Mouse (Mus musculus): ENCODE results near the gene Gm6904. TPM values are rescaled to one million over a fixed set of nuclear protein-coding genes. Genes with fewer than 3 reads are reported as not detected.
"Not testable (repeated sequence)": the region's sequence is repeated elsewhere in the genome, so short reads cannot be mapped to it uniquely, and the experiment has no call there.

Gm6904 gene
- not detected in 2 replicates for polyA plus RNA-seq (2015; fragmentation: Nextera tagmentation; extraction: Ambion mirVana)

GRCm38 (mm10) chr14:59260056-59260455 lies at the start of gene Gm6904:
Gm6904 (minus strand) TSS chr14:59260216.
- H3K9ac ChIP-seq: no peak within 1 kb of the TSS
- H3K4me3 ChIP-seq: no peak within 1 kb of the TSS
- H3K27me3 ChIP-seq: no peaks in the 10 kb centered on the region
- H3K36me3 ChIP-seq: no peaks in the 10 kb centered on the region
- WGBS: 66% methylated on average over 3 of the region's 3 CpGs
- no peak for ATAC-seq (ENCODE audit: low read depth)
- H3K4me1 ChIP-seq (replicated peaks): no peaks in the 10 kb centered on the region
- H3K9me3 ChIP-seq: no peaks in the 10 kb centered on the region
- H3K4me2 ChIP-seq: no peak within 1 kb of the TSS
- no peak within 1 kb of the TSS for H3K27ac ChIP-seq (replicated peaks)

- H3K27me3 ChIP-seq, H3K9me3 ChIP-seq: not testable (repeated sequence)
- WGBS: 57% methylated on average over 1 of the region's 1 CpGs
These were observed 37.4 kb upstream of the Gm6904 start, which contains the start of gene Phf11a for GRCm38 (mm10) chr14:59297391-59297790. Phf11a (minus strand) TSS chr14:59297522.

GRCm38 (mm10) chr14:59291769-59292168 lies 31.8 kb upstream of the Gm6904 start:
- not testable (repeated sequence) for H3K9ac ChIP-seq; H3K4me2 ChIP-seq; ATAC-seq (ENCODE audit: low read depth); H3K4me3 ChIP-seq; H3K27ac ChIP-seq (replicated peaks); H3K9me3 ChIP-seq; H3K27me3 ChIP-seq; H3K4me1 ChIP-seq (replicated peaks); H3K36me3 ChIP-seq

More at GRCm38 (mm10) chr14:59297391-59297790, 37.4 kb upstream of the Gm6904 start, which contains the start of gene Phf11a:
- H3K4me1 ChIP-seq (replicated peaks); H3K4me2 ChIP-seq; H3K4me3 ChIP-seq; ATAC-seq (ENCODE audit: low read depth); H3K27ac ChIP-seq (replicated peaks); H3K36me3 ChIP-seq; H3K9ac ChIP-seq: not testable (repeated sequence)

- not testable (repeated sequence) for H3K9ac ChIP-seq; H3K4me1 ChIP-seq (replicated peaks); H3K27ac ChIP-seq (replicated peaks); H3K36me3 ChIP-seq; H3K9me3 ChIP-seq; H3K27me3 ChIP-seq; ATAC-seq (ENCODE audit: low read depth); H3K4me2 ChIP-seq; H3K4me3 ChIP-seq
- 91% methylated on average over 4 of the region's 4 CpGs for WGBS
These were observed 14.9 kb upstream of the Gm6904 start for GRCm38 (mm10) chr14:59274961-59275360.

- H3K4me1 ChIP-seq (replicated peaks); H3K27ac ChIP-seq (replicated peaks); H3K9me3 ChIP-seq; ATAC-seq (ENCODE audit: low read depth); H3K4me3 ChIP-seq; H3K27me3 ChIP-seq; H3K36me3 ChIP-seq; H3K4me2 ChIP-seq; H3K9ac ChIP-seq: not testable (repeated sequence)
- WGBS: 79% methylated on average over 1 of the region's 1 CpGs
These were observed 4.2 kb downstream of the Gm6904 start for GRCm38 (mm10) chr14:59255861-59256260.

GRCm38 (mm10) chr14:59250350-59250749 lies 9.7 kb downstream of the Gm6904 start:
- not testable (repeated sequence) for H3K4me2 ChIP-seq; H3K4me1 ChIP-seq (replicated peaks); H3K36me3 ChIP-seq; H3K27ac ChIP-seq (replicated peaks); H3K27me3 ChIP-seq; H3K9ac ChIP-seq; H3K4me3 ChIP-seq; H3K9me3 ChIP-seq; ATAC-seq (ENCODE audit: low read depth)
- 78% methylated on average over 5 of the region's 5 CpGs for WGBS

- no peak overlapping the region for H3K9ac ChIP-seq
- H3K27ac ChIP-seq (replicated peaks): no peak overlapping the region
- 0 out of 2 replicates have a peak, but pooled peaks cover 3% of the 10 kb centered on the region for H3K9me3 ChIP-seq
- peaks cover 94% of the 10 kb centered on the region for H3K36me3 ChIP-seq
- H3K4me3 ChIP-seq: no peak overlapping the region
- no peaks in the 10 kb centered on the region for H3K27me3 ChIP-seq
- 95% methylated on average over 9 of the region's 9 CpGs for WGBS
- no peaks in the 10 kb centered on the region for H3K4me1 ChIP-seq (replicated peaks)
- no peak for ATAC-seq (ENCODE audit: low read depth)
- H3K4me2 ChIP-seq: no peak overlapping the region
These were observed 26.4 kb downstream of the Gm6904 start for GRCm38 (mm10) chr14:59233635-59234034.

GRCm38 (mm10) chr14:59232003-59232402 lies 28.0 kb downstream of the Gm6904 start:
- no peak overlapping the region for H3K4me2 ChIP-seq
- no peak overlapping the region for H3K27ac ChIP-seq (replicated peaks)
- WGBS: 73% methylated on average over 5 of the region's 5 CpGs
- H3K27me3 ChIP-seq: no peaks in the 10 kb centered on the region
- peaks cover 94% of the 10 kb centered on the region for H3K36me3 ChIP-seq
- H3K9me3 ChIP-seq: no peaks in the 10 kb centered on the region
- no peaks in the 10 kb centered on the region for H3K4me1 ChIP-seq (replicated peaks)
- ATAC-seq (ENCODE audit: low read depth): no peak
- H3K9ac ChIP-seq: no peak overlapping the region
- no peak overlapping the region for H3K4me3 ChIP-seq

- Histone ChIP-seq H3K9ac (no peak overlapping the region), H3K4me2 (no peak overlapping the region), H3K27me3 (no peaks in the 10 kb centered on the region), H3K4me3 (no peak overlapping the region), H3K4me1 (replicated peaks) (no peaks in the 10 kb centered on the region), H3K9me3 (no peaks in the 10 kb centered on the region), H3K27ac (replicated peaks) (no peak overlapping the region), H3K36me3 (peaks cover 97% of the 10 kb centered on the region)
- 91% methylated on average over 21 of the region's 21 CpGs for WGBS
- no peak for ATAC-seq (ENCODE audit: low read depth)
These were observed 29.6 kb downstream of the Gm6904 start for GRCm38 (mm10) chr14:59230331-59230966.

- Histone ChIP-seq H3K36me3 (peaks cover 95% of the 10 kb centered on the region), H3K4me3 (no peak overlapping the region)
These were observed 30.2 kb downstream of the Gm6904 start for GRCm38 (mm10) chr14:59229822-59230221.

GRCm38 (mm10) chr14:59226240-59226639 lies 33.8 kb downstream of the Gm6904 start:
- no peak for ATAC-seq (ENCODE audit: low read depth)
- no peak overlapping the region for H3K4me3 ChIP-seq
- H3K36me3 ChIP-seq: peaks cover 92% of the 10 kb centered on the region
- 93% methylated on average over 11 of the region's 11 CpGs for WGBS
- H3K9me3 ChIP-seq: no peaks in the 10 kb centered on the region
- no peaks in the 10 kb centered on the region for H3K27me3 ChIP-seq
- no peak overlapping the region for H3K9ac ChIP-seq
- H3K4me1 ChIP-seq (replicated peaks): no peaks in the 10 kb centered on the region
- no peak overlapping the region for H3K4me2 ChIP-seq
- no peak overlapping the region for H3K27ac ChIP-seq (replicated peaks)

More at GRCm38 (mm10) chr14:59229822-59230221, 30.2 kb downstream of the Gm6904 start:
- Histone ChIP-seq H3K9me3 (no peaks in the 10 kb centered on the region), H3K4me1 (replicated peaks) (no peaks in the 10 kb centered on the region), H3K4me2 (no peak overlapping the region), H3K9ac (no peak overlapping the region), H3K27ac (replicated peaks) (no peak overlapping the region), H3K27me3 (no peaks in the 10 kb centered on the region)
- 92% methylated on average over 3 of the region's 3 CpGs for WGBS
- no peak for ATAC-seq (ENCODE audit: low read depth)

- WGBS: 91% methylated on average over 3 of the region's 3 CpGs
These were observed 40.8 kb downstream of the Gm6904 start for GRCm38 (mm10) chr14:59219241-59219640.

GRCm38 (mm10) chr14:59209816-59210215 lies 50.2 kb downstream of the Gm6904 start:
- ATAC-seq (ENCODE audit: low read depth): no peak
- H3K9me3 ChIP-seq: no peaks in the 10 kb centered on the region
- 96% methylated on average over 2 of the region's 2 CpGs for WGBS

More at GRCm38 (mm10) chr14:59219241-59219640, 40.8 kb downstream of the Gm6904 start:
- peaks cover 87% of the 10 kb centered on the region for H3K36me3 ChIP-seq
- H3K27ac ChIP-seq (replicated peaks): no peak overlapping the region
- H3K4me1 ChIP-seq (replicated peaks): no peaks in the 10 kb centered on the region
- no peak overlapping the region for H3K9ac ChIP-seq
- no peaks in the 10 kb centered on the region for H3K9me3 ChIP-seq
- no peak overlapping the region for H3K4me2 ChIP-seq
- no peaks in the 10 kb centered on the region for H3K27me3 ChIP-seq
- H3K4me3 ChIP-seq: no peak overlapping the region
- no peak for ATAC-seq (ENCODE audit: low read depth)

More at GRCm38 (mm10) chr14:59209816-59210215, 50.2 kb downstream of the Gm6904 start:
- peaks cover 37% of the 10 kb centered on the region for H3K4me1 ChIP-seq (replicated peaks)
- no peak overlapping the region for H3K4me2 ChIP-seq
- H3K36me3 ChIP-seq: peaks cover 35% of the 10 kb centered on the region
- H3K4me3 ChIP-seq: no peak overlapping the region
- H3K9ac ChIP-seq: no peak overlapping the region
- no peaks in the 10 kb centered on the region for H3K27me3 ChIP-seq
- no peak overlapping the region for H3K27ac ChIP-seq (replicated peaks)

Data from neural tube, embryonic 13.5 days (tissue).